Mouse (Mus musculus): ENCODE measurements around the gene St3gal5. TPM values are rescaled to one million over a fixed set of nuclear protein-coding genes. Genes with fewer than 3 reads are reported as not detected.
A peak's percentile ranks its signal among the peaks of the same experiment; 100 is the strongest.

Gene St3gal5
- total RNA-seq, 1 experiment from 2014 or later = 38.3 TPM

DNA sequence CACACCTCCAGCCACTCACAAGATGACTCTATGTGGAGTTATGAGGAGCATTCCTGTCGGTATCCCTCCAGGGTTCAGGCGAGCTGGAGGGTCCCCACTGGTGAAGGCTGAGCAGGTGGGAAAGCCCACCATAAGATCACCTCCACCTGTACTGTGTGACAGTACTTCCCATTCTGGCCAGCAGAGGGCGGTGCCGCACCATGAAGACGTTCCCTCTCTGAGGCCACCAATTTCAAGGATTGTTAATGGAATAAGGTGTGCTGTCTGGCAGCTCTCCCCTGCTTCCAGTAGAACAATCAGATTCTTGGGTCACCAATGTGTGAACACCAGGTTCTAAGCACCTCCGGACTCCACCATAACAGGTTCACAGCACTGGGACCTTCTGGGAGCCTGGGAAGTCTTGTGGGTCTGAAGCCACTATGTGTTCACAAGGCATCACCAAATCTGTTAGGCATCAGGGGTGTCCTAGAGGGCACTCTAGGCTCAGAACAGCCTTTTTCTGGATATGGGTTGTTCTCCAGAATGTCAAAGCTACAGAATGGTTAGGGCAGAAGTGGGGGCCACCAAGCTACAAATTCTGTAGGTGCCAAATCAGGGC is 88.6 kb downstream of the St3gal5 start:
- 0 out of 2 replicates have a peak, but pooled peaks have one; percentile 56 for ATAC-seq (replicated peaks; ENCODE audit: insufficient number of reproducible peaks, low FRiP score, low TSS enrichment, poor library complexity, severe bottlenecking)

DNA sequence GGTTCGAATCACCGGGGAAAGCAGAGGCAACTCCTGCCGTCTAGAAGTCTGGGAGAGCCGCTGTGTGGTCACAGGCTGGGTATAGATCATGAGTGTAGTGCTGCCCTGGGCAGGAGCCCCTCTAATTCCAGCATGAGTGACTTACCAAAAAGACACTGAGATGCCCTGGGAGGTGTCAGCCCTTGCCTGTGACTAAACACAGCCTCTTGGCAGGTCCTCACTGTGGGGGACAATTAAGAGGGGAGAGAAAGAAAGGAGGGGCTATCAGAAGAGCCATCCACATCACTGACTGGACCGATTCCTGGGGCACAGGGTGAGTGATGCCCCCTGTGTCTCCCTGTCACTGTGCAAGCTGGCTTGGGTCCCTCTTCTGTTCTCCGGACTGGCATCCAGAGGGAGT is 89.4 kb downstream of the St3gal5 start:
- ATAC-seq (replicated peaks; ENCODE audit: insufficient number of reproducible peaks, low FRiP score, low TSS enrichment, poor library complexity, severe bottlenecking) = no peak

DNA sequence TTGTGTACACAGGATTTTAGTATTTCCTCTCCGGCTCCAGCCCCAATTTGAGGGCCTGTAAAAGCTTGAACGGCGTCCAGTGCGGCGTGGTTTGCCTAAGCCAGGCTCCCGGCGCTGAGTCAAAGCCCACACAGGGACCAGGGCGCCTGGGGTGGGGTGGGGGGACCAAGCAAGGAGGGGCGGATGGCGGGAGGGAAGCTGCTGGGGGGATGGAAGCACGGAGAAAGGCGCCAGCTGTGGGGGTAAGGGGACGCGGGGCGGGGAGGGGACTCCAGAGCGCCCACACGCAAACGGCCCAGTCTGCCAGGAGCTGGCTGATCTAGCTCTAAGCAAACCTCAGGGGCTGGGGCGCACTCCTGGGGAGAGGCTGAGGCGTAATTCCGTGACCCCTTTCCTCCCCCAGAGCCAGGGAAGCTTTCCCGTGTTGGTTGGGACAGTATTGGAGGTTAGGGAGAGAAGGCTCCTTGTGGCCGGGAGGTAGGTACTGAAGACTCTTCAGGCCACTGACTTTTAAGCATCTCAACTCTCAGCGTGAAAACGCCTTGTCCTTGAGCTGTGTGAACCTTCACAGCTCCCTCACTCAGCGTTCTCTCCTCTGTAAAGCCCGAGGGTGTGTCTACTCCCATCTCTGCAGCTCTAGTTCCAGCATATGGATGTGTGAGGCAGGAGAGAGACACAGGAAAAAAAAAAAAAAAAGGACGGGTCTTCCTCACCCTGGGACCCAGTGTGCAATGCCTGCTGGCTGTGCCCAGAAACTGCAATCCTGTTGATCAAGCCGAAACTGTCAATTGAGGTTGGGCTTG is 91.9 kb downstream of the St3gal5 start:
- no peak for ATAC-seq (replicated peaks; ENCODE audit: insufficient number of reproducible peaks, low FRiP score, low TSS enrichment, poor library complexity, severe bottlenecking)

DNA sequence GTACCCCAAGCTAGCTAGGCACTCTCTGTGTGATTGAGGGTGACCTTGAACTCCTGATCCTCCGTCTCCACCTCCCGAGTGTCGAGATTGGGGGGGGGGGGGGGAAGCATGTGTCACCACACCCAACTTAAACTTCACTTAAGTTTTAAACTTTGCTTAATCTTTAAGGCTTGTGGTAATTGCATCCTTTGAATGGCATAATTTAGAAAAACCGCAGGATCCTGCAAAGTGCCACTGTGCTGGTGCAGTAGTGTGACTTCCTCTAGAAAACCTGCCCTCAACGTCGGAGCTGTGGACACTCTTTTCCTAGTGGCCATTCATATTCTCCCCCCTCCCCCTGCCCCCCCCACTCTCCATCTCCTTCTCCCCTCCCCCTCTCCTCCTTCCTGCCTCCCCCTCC is 92.7 kb downstream of the St3gal5 start:
- no peak for ATAC-seq (replicated peaks; ENCODE audit: insufficient number of reproducible peaks, low FRiP score, low TSS enrichment, poor library complexity, severe bottlenecking)

DNA sequence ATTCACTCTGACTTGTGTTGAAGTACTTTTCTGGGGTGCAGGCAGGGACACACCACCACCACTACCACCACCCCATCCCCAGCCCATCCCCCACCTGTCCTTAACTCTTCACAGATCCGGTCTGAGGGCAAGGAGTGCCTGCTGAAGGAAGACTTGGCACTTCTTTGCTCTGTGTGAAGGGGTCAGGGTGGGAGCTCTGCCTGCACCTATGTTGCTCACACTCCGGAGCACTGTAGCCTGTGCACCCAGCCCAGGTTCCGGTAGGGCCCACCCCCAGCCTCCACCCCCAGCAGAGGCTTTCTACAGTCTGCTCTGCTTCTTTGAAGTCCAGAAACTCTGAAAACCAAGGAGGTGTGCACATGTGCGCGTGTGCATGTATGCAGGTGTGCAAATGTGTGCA is 93.2 kb downstream of the St3gal5 start:
- ATAC-seq (replicated peaks; ENCODE audit: insufficient number of reproducible peaks, low FRiP score, low TSS enrichment, poor library complexity, severe bottlenecking) = no peak

DNA sequence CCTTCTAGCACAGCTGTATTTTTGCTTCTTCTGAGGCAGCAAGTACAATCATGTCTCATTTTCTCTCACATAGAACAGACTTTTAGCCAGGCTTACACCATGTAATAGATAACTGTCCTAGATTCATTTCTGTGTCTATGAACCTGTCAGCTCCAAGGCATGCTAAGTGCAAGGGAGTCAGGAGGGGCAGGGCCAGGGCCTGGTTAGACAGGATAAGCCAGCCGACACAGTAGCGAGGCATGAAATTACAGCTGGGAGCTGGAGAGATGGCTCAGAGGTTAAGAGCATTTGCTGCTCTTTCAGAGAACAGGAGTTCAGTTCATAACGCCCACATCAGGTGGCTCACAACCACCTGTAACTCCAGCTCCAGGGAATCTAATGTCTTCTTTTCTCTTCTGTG is 99.3 kb downstream of the St3gal5 start:
- no peak for ATAC-seq (replicated peaks; ENCODE audit: insufficient number of reproducible peaks, low FRiP score, low TSS enrichment, poor library complexity, severe bottlenecking)

DNA sequence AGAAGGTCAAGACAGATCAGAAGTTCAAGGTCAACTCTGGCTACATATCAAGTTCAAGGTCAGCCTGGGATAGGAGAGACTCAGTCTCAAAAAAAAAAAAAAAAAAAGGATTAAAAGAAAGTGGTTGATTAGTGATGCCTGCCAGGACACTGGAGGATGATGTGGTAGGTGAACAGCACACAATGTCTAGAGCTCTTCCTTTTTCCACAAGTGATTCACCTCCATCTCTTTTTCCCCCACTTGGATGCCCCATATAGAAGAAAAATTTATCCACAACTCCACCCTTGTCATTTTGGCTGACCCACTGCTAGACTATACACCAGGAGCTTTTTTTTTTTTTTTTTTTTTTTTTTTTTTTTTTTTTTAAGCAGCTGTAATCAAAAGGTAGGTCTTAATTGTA is 100.1 kb downstream of the St3gal5 start:
- no peak for ATAC-seq (replicated peaks; ENCODE audit: insufficient number of reproducible peaks, low FRiP score, low TSS enrichment, poor library complexity, severe bottlenecking)

DNA sequence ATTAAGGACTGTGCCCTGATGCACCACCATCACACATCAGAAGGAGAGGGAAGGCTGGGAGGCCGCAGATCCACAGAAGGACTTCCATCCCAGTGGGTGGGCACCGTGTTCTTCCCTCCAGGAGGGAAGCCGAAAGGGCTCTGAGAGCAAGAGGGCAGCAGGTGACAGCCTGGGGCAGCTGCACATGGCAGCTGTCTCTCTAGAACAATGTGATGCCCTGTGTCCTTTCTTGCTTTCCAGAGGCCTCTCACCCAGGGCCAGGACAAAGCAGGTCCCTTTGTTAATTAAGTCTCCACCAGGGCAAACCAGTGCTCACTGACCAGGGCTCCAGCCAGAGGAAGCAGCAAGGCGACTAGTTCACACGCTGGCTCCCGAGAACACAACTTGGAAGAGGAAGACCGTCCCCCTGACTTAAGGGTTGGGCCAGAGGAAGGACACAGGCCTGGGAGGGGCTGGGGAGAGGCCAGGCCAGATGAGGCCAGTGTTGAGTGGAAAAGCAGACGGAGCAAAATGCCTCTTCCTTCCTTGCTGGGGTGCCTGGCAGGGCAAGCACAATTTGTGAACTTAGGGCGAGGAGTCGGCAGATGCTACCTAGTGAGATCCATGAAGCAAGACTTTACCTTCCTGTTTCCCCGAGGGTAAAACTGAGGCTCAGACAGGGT is 103.3 kb downstream of the St3gal5 start:
- no peak for ATAC-seq (replicated peaks; ENCODE audit: insufficient number of reproducible peaks, low FRiP score, low TSS enrichment, poor library complexity, severe bottlenecking)

DNA sequence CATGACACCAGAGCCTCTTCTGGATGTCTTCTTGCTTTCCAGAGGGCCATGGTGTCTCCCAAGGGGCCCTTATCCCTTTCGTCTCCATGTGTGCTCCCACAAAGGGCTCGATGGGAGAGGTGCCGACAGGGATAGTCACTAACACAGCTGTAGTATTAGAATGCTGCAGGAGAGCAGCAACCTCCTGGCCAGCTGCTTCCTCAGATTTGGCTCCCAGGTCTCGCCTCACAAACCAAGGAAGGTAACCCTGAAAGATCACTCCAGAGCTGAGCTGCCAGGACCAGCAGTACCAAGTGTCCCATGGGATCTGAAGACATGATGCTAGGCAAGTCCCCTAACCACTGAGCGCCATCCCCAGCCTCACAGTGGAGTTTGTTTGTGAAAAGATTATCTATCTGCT is 105.3 kb downstream of the St3gal5 start:
- ATAC-seq (replicated peaks; ENCODE audit: insufficient number of reproducible peaks, low FRiP score, low TSS enrichment, poor library complexity, severe bottlenecking) = no peak

DNA sequence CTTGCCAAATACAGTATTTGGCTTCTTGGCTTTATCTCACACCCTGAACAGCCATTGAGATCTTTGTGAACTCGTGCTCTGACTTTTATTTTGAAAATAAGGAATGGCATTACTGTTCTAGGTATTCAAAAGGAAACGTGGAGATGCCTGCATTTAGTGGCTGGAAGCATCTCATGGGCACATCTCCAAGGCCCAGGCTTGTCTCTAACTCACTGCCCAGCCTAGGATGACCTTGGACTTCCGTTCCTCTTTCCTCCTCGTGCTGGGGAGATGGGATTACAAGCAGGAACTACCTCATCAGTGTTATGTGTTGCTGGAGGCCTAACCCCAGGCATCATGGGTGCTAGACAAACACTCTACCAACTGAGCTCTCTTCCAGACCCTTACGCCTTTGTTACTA is 105.9 kb downstream of the St3gal5 start:
- ATAC-seq (replicated peaks; ENCODE audit: insufficient number of reproducible peaks, low FRiP score, low TSS enrichment, poor library complexity, severe bottlenecking) = no peak

Other genes starting within 250 kb of the St3gal5 start
- 70.3 to 105 TPM (median 72.5 TPM) in 3 replicates for gene Ptcd3, start 188.8 kb upstream of the St3gal5 start, total RNA-seq (2017)
- gene Polr1a, start 188.5 kb upstream of the St3gal5 start, total RNA-seq (2017) = 28.3 to 32.8 TPM (median 28.6 TPM) in 3 replicates
- gene Atoh8, start 138.0 kb downstream of the St3gal5 start, total RNA-seq (2017) = 0.49 TPM in 1 of 3 replicates, not detected in the others
- gene Sftpb, start 207.0 kb downstream of the St3gal5 start, total RNA-seq (2017) = not detected in 3 replicates
- gene Usp39, start 247.6 kb downstream of the St3gal5 start, total RNA-seq (2017) = 22.6 to 41.7 TPM (median 35.3 TPM) in 3 replicates
- 14.0 to 33.3 TPM (median 20.1 TPM) in 3 replicates for gene 0610030E20Rik, start 249.7 kb downstream of the St3gal5 start, total RNA-seq (2017)

All from monocyte, adult 5-6 weeks (primary cell).